Mouse (Mus musculus) brain, embryonic 18.5 days (tissue): ENCODE measurements around the gene Fgfbp3.
A peak's percentile ranks its signal among the peaks of the same experiment; 100 is the strongest.
"Not testable (repeated sequence)": the region's sequence is repeated elsewhere in the genome, so short reads cannot be mapped to it uniquely, and the experiment has no call there.

Experiments used
- DNase-seq: peaks from one replicate; pipeline ENCODE4 v3.0.0-alpha.2; 2012; ENCODE audit warnings: low read depth, low spot score

Gene Fgfbp3

GRCm38 (mm10) chr19:36919466-36919865 lies at the start of gene Fgfbp3:
Gene Fgfbp3 (minus strand): TSS chr19:36919615.
- no peak for DNase-seq

DNA sequence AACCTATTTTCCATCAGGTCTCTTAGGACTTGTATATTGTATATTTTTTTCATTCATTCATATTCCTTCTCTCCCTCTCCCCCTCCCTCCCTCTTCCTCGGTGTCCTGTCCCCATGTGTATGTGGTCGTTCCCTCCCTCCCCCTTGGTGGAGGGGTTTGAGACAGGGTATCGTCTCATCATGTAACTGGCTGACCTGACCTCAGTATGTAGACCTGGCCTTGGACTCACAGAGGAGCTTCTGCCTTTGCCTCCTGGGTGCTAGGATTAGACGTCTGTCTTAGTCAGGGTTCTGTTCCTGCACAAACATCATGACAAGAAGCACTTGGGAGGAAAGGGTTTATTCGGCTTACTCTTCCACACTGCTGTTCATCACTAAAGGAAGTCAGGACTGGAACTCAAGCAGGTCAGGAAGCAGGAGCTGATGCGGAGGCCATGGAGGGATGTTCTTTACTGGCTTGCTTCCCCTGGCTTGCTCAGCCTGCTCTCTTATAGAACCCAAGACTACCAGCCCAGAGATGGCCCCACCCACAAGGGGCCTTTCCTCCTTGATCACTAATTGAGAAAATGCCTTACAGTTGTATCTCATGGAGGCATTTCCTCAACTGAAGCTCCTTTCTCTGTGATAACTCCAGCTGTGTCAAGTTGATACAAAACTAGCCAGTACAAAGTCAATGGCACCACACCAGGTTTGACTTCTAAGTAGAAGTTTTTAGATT lies 43.3 kb upstream of the Fgfbp3 start:
- DNase-seq, result not testable (repeated sequence)

DNA sequence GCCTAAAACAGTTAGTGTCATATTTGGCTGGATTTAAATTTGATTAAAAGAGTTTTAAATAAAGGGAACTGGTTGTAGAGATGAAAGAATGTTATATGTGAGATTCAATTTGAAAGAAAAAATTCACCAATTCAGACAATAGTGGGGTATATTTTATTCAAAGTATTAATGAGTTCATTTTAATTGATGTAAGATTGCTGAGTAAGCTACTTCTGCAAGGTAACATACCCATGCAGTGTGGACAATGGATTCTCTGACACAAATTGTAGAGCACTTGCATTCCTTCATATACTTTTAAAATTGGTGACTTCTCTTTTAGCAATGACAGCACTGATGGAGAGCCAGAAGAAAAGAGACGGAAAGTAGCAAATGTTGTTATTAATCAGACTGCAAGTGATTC lies 41.9 kb upstream of the Fgfbp3 start:
- DNase-seq, result no peak

- no peak for DNase-seq
Observed at GRCm38 (mm10) chr19:36958331-36958730, 38.9 kb upstream of the Fgfbp3 start.

DNA sequence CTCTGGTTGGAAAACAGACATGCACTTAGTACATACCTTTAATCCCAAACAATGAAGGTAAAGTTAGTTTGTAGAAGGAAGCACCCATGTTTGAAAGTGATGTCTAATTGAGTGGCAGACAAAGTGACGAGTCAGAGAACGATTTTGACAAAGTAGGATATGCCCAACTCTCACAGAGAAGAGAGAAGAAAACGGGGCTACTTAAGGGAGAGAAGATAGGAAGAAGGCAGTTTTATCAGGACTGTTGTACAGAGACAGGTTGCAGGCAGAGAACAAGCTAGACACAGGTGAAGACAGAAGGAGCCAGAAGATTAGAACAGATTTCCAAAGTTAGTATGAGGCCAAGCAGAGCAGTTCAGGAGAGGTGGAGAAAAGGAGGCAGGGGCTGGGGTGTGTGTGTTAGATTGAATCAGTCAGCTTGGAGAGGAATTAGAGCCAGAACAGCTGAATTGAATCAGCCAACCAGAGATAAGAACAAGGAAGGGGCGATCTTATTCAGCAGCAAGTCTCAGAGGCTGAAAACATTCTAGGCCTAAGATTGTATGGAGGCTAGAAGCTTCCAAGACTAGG lies 34.3 kb upstream of the Fgfbp3 start:
- no peak for DNase-seq

GRCm38 (mm10) chr19:36940064-36940463 lies 20.6 kb upstream of the Fgfbp3 start:
- DNase-seq, result no peak

DNA sequence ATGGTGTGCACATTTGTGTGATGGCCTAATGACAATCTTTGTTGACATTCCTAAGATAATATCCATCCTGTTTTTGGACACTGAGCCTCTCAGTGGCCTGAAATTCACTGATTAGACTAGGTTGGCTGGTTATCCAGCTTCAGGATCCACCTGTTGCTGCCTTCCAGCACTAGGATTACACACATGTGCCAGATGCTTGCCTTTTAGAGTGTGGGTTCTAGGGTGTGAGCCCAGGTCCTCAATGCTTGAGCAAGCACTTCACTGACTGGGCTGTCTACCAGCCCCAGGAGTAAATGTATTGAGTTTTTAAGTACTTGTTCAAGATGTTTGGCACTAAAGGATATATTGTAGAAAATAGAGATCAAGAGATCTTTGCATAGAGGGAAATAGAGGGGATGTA lies 18.6 kb upstream of the Fgfbp3 start:
- no peak for DNase-seq

GRCm38 (mm10) chr19:36936285-36936684 lies 16.9 kb upstream of the Fgfbp3 start:
- no peak for DNase-seq

DNA sequence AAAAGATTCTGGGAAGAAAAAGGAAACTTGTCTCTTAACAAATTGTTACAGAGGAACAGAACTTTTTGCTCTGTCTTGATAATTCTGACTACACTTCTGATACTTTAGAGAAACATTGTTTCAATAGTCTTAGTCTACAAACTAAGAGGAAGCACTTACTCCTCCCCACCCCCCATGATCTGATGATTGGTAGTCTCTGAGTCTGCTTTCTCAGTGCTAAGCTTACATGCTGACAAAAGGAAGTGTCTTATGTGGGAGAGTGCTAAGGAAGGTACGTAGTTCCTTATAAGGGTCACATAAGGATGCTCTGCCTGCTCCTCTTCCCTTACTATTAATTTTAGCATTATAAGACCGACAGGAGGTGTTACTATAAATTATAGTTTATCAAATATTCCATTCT lies 13.2 kb upstream of the Fgfbp3 start:
- DNase-seq, result no peak

- DNase-seq, result no peak
Observed at GRCm38 (mm10) chr19:36932097-36932496, 12.7 kb upstream of the Fgfbp3 start.

DNA sequence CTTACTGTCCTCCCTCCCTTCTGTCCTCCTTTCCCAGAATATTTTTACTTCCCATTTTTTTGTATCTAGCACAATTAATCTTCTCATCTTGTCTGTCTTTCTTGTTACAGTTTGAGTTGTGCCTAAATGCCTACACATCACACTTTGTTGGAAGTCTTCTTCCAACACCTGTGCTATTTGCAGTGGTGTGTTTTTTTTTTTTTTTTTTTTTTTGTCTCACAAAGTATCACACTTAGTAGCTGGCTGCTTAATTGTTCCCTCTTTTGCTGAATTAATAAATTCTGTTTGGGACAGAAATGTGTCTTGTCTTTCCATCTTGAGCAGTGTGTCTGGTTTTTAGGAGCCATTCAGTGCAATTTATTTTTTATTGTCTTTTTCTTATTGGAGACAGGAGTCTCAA lies 10.4 kb upstream of the Fgfbp3 start:
- DNase-seq, result no peak

DNA sequence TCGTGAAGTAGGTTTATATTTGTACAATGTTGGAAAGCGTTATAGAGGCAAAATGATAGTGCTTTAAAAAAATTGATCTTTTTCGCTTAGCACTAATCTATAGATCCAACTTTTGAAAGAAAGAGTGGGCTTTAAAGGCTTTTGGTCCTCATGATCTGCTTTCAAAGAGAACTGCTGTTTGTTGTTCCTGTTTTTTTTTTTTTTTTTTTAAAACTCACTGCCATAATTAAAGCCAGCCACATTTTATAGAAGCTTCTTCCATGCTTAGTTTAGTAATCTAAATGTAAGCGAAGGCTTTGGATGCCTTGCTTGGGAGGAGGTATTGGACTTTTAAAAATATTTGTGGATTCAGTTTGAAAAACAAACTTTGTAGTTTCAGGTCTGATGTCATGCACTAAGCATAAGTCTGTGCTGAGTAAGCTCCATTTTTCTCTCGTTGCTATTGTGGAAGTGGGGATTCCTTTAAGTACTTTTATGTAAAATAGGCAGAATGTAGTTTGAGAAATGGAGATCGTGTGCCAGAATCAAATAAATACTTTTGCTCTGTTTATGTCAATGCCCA lies 8.5 kb upstream of the Fgfbp3 start:
- DNase-seq, result no peak

- no peak for DNase-seq
Observed at GRCm38 (mm10) chr19:36926553-36927236, 7.3 kb upstream of the Fgfbp3 start.

- DNase-seq, result peak; percentile 79
Observed at GRCm38 (mm10) chr19:36925671-36926552, 6.5 kb upstream of the Fgfbp3 start, which contains the start of gene Btaf1. Gene Btaf1 (plus strand): TSS chr19:36926079.

DNA sequence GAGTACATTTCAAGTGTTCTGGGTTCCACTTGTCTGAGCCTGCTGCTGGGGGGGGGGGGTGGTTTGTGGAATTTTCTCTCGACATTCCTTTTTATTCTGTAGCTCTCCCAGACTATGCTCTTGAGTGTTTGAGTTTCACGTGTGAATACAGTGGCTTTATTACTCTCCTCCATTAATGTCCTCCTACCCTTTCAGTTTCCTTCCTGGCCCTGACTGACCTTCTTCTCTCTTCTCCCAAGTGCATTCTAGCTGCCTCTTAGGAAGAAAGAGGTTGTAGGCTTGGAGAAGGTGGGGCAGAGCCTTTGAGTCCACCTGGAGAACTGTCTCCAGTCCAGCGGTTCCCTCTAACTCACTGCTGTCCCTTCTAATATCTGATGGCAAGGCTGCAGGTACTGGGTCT lies 3.5 kb upstream of the Fgfbp3 start:
- no peak for DNase-seq

DNA sequence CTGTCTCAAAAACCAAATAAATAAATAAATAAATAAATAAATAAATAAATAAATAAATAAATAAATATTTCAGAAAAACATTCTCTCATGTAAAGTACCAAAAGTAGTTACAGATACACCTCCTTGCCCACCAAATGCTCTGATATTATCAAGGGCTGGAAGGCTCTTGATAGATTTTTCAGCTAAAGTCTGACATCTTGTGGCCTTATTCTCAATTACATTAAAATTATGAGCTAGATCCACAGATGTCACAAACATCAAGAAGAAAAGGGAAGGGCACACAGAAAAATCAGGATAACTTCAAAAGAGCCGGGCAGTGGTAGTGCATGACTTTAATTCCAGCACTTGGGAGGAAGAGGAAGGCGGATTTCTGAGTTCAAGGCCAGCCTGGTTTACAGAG lies 2.6 kb upstream of the Fgfbp3 start:
- DNase-seq, result no peak

DNA sequence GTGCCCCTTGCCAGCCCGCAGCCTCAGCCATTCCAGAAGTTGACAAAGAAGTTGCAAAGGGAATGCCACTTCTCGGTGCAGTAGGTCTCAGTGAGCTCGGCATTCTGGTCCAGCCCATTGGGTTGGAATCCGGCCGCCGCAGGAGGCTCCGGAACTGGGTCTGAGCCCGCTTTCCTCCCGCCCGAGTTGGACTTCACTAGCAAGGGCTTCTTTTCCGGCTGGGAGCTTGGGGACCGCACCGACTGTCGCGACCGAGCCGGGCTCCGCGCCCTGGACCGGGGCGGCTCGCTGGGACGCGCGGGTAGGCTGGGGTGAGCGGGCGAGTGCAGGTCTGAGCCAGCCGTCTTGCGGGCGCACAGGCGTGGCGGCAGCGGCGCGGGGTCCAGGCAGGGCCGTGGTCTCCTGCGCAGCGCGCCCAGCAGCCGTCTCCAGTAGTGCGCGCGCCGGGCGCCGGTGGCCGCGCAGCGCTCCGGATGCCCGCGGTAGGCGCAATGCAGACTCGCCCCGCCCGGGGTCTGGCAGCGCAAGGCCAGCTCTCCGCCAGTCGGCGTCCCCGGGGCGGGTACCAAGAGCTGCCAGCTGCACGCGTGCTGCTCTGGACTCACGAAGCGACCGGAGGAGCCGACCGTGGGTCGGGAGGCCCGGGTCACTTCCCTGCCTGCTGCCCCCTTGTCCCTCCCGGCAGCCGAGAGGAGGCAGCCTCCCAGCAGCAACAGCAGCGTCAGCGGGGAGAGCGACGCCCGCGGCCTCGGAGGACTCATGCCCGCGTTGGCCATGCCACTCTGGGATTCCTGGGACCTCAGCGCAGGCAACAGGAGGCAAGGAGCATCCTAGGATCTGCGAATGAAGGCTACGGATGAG lies 744 bp downstream of the Fgfbp3 start:
- DNase-seq, result peak; percentile 63

DNA sequence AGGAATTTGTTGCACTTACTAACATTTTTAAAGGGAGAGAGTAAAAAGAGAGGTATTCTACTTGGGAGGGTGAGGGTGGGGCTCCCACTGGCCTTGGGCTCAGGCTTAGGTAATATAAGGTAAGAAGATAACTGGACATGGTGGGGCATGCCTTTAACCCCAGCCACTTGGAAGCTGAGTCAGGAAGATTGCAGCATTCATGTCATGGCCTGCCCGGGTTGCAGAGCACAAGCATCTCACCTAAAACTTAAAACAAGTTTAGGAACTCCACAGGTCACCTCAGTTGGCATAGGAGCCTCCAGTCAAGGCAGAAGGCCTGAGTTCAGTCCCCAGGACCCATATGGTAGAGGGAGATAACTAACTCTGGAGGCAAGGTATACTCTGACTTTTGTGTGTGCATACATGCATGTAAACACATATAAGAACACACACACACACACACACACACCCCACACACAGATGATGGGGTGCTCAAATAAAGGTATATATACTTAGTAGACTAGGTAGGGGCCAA lies 2.5 kb downstream of the Fgfbp3 start:
- no peak for DNase-seq

- no peak for DNase-seq
Observed at GRCm38 (mm10) chr19:36916206-36916605, 3.2 kb downstream of the Fgfbp3 start.

DNA sequence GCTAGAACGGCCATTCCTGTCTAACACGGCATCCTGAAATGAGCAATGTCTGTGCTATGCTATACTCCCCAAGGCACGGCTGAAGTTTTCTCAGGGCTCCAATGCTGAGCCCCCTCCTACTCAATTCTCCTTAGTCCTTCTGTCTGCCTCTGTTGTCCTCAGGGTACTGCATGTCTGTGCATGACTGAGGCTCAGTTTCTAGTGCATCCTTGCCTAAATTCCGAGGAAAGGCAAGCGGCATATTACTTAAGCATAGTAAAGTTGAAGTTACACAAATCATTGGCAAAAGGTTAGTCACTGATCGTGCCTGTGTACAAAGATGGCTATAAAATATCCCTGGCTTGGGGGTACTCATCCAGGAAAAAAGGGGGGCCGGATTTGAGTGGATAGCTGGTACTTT lies 6.4 kb downstream of the Fgfbp3 start:
- DNase-seq, result no peak
